Mouse (Mus musculus) thymus, postnatal 36 days (tissue): Measurements from ENCODE around the gene Scnn1a.

ENCODE experiments used
- DNase-seq, 2 experiments: peaks; one replicate each; pipeline ENCODE4 v3.0.0; 2022; ENCODE audit warnings: mixed read lengths in 2 of 2

The Scnn1a gene

DNA sequence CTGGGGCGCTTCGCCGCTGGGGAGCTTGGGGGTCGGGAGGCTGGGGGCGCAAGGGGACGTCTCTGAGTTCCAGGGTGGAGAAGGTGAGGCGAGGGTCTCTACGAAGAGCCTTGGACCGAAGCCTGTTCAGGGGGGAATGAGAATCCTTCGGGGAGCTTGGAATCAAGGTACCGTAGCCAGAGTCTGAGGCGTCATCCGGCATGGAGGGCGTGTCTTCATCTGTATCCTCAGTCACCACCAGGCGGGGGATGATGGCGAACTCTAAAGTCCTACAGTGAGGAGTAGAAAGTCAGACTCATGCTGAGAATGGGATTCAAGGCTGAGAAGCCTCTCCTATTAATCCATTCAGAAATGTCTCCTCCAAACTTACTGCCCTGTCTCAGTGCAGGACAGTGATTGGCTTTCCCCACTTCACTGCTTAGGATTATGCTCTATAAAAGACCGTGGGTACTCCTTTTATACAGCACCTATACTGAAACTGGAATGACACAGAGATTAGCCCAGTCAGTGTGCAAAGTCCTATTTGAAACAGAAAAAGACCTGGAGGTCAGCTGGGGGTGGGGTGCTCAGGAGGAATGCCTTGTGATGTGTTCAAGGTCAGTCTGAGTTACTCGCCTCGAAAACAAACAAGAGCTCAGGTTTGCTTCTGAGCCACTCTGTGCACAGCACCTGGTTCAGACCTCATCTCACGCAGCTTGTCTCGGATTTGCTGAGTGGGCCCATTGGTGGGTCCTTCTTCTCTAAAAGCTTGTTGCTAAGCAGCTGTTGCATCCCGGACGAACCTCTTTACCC is 43.2 kb downstream of the Scnn1a start:
- no peak for DNase-seq

DNA sequence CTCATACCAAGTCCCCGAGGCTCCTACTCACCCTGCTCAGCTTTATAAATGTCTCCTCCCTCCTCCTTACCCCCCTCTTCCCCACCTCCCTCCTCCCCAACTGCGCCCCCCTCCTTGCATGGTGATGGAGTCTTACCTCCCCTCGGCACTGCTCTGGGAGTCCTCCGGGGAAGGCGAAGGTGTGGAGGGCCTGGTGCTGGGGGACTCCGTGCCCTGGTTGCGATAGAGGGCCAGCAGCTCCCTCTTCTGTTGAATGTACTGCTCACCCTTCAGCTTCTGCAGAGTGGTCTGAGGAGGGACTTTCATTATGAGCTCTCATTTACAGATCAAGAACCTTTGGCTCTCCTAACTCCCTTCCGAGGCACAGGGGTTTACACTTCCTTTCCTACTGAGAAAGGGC is 44.0 kb downstream of the Scnn1a start:
- peak in 1 of 2 experiments; percentile 59 for DNase-seq

DNA sequence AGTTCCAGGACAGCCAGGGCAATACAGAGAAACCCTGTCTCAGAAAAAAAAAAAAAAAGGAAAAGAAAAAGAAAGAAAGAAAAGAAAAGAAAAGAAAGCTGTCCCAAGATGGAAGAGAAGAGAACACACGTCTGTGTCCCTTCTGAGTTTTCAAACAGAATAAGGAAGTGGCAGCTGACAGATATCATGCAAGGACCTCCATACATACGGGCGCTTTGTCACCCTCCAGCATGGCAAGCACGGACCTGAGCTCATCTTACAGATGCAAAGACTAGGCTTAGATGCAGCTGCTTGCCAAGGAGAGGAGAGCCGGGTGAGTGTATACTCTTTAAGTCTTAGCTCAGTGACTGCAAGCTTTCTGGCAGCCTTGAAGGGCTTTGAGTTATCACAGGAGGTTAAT is 45.1 kb downstream of the Scnn1a start:
- DNase-seq = no peak

DNA sequence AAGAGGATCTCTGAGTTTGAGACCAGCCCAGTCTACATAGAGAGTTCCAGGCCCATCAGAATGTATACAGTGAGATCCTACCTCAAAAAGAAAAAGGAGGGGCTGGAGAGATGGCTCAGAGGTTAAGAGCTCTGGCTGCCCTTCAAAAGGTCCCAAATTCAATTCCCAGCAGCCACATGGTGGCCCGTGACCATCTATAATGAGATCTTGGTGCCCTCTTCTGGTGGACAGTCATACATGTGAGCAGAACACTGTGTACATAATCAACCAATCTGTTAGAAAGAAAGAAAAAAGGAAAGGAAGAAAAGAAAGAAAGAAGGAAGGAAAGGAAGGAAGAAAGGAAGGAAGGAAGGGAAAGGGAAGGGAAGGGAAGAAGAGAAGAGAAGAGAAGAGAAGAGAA is 45.7 kb downstream of the Scnn1a start:
- peak in 1 of 2 experiments; percentile 32 for DNase-seq

DNA sequence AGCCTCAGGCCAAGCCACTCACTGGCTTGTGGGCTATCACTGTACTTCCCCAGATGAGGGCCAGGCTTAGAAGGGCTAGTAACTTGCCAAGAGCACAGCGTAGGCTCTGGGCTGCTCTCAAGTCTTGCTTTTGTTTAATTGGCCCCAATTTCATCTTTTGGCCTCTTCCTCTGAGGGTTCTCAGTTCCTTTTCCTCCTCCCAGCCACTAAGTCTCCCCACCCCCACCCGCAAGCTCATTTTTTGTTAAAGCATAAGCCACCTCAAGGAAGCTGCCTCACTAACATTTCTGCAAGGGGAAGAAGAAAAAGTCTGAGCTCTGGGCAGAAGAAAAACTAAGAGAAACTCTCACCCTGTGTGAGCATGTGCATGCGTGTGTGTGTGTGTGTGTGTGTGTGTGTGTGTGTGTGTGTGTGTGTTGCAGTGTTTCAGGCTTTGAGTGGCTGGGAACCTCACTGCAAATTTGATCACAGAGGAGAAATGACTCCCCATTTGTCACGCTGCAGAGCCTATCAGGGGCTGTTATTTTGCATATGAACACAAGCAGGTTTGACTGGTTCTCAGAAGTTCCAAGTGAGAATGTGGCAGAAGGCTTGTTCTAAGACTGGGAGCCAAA is 47.4 kb downstream of the Scnn1a start:
- peak; percentile 34 to 49 for DNase-seq

DNA sequence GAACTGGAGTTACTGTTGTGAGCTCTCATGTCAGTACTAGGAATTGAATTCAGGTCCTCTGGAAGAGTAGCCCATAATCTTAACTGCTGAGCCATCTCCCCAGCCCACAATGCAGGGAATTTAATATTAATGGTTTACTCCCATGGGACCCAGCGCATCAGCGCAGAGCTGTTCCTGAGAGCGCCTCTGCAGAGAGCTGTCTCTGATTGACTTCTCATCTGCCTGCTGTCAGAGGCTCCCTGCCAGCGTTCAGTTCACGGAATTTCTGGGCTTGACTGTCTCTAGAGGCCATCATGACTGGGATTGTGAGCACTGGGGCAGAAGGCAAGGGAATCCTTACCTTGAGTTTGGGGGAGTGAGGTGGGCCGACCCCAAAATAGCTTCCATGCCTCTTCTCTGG is 56.6 kb downstream of the Scnn1a start:
- no peak for DNase-seq

DNA sequence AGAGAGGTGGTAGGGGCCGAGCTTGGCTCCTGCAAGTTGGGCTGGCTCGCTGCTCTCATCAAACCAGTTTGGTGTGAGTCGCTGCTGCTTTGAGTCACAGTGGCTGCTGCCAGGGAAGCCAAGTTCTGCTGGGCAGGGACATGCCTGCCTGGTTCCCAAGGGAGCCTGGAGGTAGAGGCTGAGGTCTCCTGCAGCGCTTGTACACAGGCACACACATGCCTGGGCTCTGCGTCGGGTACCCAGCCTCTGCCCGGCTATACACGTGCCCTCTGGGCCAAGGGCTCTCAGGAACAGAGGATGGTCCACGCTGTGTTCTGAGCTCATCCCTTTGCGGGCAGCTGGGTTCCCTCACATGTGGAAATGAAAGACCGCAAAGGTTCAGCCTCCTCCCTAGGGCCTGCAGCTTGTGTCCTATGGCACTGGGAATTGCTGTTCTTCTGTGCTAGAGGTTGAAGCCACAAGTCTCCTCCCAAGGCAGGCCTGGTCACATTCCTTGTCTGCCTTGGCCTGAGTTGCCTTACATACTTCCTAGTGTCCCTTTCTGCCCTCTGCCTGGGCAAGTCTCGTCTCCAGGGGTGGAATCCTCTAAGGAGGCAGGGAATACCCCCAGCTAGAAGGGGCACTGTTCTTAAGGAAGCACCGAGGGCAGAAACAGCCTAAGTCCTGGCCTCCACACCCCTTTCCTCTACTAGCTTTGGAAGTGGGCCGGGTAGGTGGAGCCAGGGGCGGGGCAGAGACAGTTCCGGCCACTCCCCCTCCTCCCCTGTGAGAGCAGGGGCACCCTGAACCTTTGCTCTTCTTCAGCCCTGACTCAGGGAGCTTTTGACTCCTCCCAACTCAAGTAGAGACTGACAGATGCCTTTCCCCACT is 57.4 kb downstream of the Scnn1a start:
- DNase-seq = peak; percentile 89 to 92

DNA sequence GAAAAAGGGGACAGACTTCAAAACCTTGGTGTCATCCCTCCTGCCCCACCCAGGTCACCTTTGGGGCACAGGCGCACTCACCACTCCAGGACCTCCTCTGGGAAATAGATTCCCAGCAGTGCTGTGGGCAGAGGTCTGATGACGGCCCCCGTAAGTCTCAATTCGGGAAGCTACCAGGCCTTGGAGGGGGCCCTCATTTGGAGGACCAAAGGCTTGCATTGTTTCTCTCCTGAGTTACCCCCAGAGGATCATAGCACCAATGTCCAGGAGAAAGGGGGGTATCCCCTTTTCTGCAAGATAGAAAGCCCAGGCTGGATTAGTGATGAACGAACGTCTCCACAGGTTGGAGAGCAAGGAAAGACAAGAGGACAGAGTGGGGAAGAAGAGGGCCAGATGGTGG is 58.2 kb downstream of the Scnn1a start:
- DNase-seq = no peak

DNA sequence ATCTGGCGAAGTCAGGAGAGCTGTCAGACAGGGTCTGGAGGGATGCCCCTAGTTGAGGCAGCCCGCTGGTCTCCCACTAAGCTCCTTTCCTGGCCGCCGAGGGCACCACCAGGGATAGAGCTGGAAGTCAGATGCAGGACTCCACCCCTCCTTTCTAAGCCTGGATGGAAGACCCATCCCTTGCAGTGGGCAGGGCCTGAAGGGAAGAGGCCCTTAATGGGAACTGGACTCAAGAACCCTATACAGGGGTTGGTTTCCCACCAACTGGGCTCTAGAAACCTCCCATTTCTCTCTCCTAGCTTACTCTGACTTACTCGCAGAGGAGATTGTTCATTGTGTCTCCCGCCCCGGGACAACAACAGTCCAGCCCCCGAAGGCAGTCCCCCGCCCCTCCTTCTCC is 59.3 kb downstream of the Scnn1a start:
- DNase-seq = no peak

DNA sequence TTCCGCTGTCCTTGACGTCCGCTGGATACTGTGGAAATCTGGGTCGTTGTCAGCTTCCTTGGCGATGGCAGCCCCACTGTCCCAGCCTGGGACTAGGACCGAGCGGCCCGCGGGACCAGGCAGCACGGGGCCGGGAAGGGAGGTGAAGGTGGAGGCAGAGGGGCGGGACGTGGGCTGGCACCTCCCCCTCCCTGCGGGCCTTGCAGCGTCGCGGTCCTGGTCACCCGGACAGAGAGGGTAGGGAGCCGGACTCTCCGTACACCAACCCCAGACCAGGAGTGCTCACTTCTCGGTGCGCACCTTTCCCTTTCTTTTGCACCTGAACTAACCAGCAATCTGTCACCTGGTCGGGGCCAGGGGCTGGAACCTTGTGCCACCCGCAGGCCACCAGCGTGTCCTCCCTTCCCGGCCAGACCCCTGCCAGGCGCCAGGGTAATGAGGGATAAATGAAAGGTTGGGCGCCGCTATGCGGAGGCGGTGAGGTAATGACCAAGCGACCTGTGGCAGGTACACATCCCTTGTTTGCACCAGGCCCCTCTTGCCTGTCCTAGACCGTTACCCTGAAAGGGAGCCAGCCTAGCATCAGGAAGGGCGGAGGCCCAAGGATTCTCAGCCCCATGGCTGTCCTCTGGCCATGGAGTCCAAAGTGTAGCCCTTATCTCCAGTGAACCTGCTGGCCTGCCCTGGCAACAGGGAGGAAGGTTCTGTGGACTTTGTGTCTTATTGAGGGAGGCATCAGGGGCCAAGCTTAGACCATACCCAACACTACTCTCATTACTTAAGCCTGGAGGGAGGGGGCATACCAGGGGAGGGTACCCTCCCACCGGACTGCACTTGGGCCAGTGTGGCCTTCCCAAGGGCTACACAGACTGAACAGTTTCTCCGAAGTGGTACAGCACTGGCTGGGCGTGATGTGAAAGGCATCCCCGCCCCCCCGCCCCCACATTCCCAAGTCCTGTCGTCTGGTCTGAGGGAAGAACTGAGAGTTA is 60.2 kb downstream of the Scnn1a start, which contains the start of gene Plekhg6:
Plekhg6 (minus strand) TSS at position 422 of the 989 bp plus-strand sequence.
- no peak for DNase-seq

DNA sequence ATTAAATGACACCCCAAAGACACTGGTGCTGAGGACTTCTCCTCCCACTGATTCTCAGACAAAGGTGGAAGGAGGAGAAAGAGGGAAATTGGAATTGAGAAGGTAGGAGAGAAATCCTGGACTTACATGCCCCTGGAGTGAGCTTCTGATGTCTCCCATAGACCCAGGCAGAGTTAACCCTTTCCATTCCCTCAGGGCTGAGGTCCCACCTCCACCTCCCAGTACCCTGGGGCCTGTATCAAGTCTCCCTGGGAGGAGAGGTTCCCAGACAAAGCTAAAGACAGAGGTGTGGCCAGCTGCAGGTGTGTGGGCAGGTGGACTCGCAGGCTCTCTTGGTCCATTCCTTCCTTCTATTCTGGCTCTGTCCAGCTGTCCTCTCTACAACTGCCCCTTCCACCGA is 61.6 kb downstream of the Scnn1a start:
- no peak for DNase-seq

DNA sequence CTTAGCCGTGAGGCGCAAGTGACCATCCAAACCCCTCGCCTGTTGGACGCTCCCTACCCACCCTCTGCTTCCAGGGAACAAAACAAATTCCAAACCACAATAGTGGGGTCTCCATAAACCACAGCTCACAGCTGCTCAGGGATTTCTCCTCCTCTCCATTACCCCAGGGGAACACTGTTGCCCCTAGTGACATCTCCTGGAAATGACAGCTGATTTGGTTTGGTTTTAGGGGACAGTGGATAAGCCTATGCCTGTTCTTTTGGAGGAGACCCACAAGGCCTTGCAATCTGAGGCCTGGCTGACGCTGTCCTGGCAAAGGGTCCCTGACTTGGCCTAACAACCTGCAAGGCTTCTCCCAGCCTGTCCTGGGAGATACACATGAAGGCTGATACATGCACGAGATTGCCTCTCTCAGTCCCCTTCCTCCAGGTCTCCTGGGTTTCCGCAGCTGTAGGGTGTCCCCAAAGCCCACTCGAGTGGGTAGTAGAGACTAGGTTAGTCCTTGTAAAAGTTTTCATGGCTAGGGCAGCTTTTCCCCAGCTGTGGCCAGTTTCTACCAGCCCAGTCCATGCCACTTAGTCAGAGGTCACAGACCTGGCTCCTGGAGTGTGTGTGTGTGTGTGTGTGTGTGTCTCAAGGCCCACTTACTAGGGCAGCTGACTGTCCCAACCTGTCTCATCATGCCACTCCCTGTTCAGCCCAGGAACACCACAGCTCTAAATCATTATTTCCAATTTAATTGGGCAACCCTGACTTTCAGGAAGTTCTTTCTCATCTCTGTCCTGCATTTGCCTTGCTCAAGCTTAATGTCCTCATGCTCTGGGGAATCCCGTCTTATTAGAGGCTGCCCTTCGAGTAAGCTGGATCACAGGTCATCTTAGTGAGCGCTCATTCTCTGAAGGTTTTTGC is 64.9 kb downstream of the Scnn1a start:
- DNase-seq = peak; percentile 31 to 34

DNA sequence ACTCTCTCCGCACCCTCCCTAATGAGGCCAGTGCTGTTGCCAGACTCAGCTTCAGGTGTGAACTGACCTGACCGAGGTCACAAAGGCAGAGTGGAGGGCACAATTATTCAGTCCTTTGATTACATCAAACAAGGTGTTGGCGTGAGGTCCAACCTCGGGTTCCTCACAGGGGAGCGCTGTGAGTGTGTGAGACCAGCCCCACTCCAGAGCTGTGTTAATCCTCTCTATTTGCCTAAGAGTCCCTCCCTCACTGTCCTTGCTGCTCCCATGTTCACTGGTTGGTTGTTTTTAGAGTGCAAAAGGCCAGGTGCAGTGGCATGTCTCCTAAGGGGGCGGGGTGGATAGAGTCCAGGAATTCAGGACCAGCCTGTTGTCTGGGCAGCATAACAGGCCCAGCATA is 65.6 kb downstream of the Scnn1a start:
- DNase-seq = no peak

DNA sequence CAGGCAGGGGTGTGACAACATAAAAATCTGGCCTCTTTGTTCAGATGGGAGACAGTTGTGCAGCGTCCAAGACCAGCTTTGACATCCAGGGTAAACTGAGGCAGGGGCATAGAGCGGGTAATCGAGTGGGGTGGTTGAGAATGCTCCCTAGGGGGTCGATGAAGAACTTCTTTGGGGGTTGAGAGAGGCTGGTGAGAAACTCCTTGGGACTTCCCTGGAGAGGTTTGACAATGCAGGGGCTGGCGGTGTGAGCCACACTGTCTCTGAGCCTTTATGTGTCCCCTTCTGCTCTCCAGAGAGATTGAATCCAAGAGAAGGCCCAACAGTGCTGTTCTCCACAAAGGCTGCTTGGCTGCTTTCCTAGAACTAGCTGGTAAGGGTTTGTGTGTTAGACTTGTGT is 69.4 kb downstream of the Scnn1a start:
- DNase-seq = no peak
